Mouse (Mus musculus) stomach, embryonic 14.5 days (tissue): ENCODE measurements at regions not wholly inside any gene's neighbourhood (a gene's known extent, or its start where the extent isn't known, plus 50 kb on each side); places are given as distances from the start of the nearest gene placed in this dataset.

Experiments used
- ATAC-seq: fragments of 200-750 bp; cut with Nextera tagmentation; 2 replicates; pipeline ENCODE4 v1.8.0; 2017; ENCODE audit warnings: low read depth, moderate TSS enrichment; ENCODE audit not compliant: insufficient number of reproducible peaks, insufficient read depth, low FRiP score
- H3K27ac ChIP-seq: fragments of 300-500 bp; sonication (generic); 2 replicates; pipeline ENCODE4 v1.5.1; 2014; ENCODE audit warnings: mild to moderate bottlenecking, low read length, moderate library complexity, mixed read lengths
- H3K27me3 ChIP-seq: fragments of 300-500 bp; sonication (generic); 2 replicates; pipeline ENCODE4 v1.6.1; 2014; ENCODE audit warnings: low read length, control low read depth, mixed read lengths; ENCODE audit not compliant: control insufficient read depth, insufficient read depth
- H3K36me3 ChIP-seq: fragments of 300-500 bp; sonication (generic); 2 replicates; pipeline ENCODE4 v1.6.1; 2014; ENCODE audit warnings: mild to moderate bottlenecking, control low read depth, low read length, moderate library complexity, mixed read lengths; ENCODE audit not compliant: control insufficient read depth, insufficient read depth
- H3K4me1 ChIP-seq: fragments of 300-500 bp; sonication (generic); 2 replicates; pipeline ENCODE4 v1.6.1; 2014; ENCODE audit warnings: low read length, control low read depth, mixed read lengths; ENCODE audit not compliant: control insufficient read depth, insufficient read depth
- H3K4me2 ChIP-seq: fragments of 300-500 bp; sonication (generic); replicated peaks from 2 replicates; pipeline ENCODE4 v1.6.1; 2014; ENCODE audit warnings: low read depth, low read length, control low read depth
- H3K4me3 ChIP-seq: fragments of 300-500 bp; sonication (generic); 2 replicates; pipeline ENCODE4 v1.5.1; 2014; ENCODE audit warnings: low read depth, low read length, control low read depth
- H3K9ac ChIP-seq: fragments of 300-500 bp; sonication (generic); replicated peaks from 2 replicates; pipeline ENCODE4 v1.6.1; 2014; ENCODE audit warnings: low read depth, mild to moderate bottlenecking, control low read depth, low read length, moderate library complexity, mixed read lengths
- H3K9me3 ChIP-seq: fragments of 300-500 bp; sonication (generic); 2 replicates; pipeline ENCODE4 v1.6.1; 2016; ENCODE audit warnings: low read depth, low read length, control low read depth; ENCODE audit not compliant: control insufficient read depth
- WGBS: fragments of 180-500 bp; shearing (Covaris S2); extraction: QIAGEN DNeasy Blood & Tissue Kit; methylation state at CpG from one replicate; pipeline ENCODE4 v1.1.7; 2014; 5-methylcytosine and 5-hydroxymethylcytosine counted together

- Histone ChIP-seq H3K4me2 (no peak overlapping the region), H3K4me3 (no peak overlapping the region), H3K9me3 (no peaks in the 10 kb centered on the region), H3K36me3 (no peaks in the 10 kb centered on the region), H3K9ac (no peak overlapping the region), H3K4me1 (no peaks in the 10 kb centered on the region), H3K27me3 (no peaks in the 10 kb centered on the region), H3K27ac (no peak overlapping the region)
- no peak for ATAC-seq
- WGBS = 66% methylated on average over 2 of the region's 2 CpGs
These were observed 592.2 kb upstream of the Slit2 start for GRCm38 (mm10) chr5:47390735-47391134.

- no peak for ATAC-seq
- H3K4me1 ChIP-seq = no peaks in the 10 kb centered on the region
- H3K27me3 ChIP-seq = no peaks in the 10 kb centered on the region
- H3K9ac ChIP-seq = no peak overlapping the region
- 75% methylated on average over 9 of the region's 9 CpGs for WGBS
- no peak overlapping the region for H3K4me2 ChIP-seq
- H3K27ac ChIP-seq = no peak overlapping the region
- no peaks in the 10 kb centered on the region for H3K36me3 ChIP-seq
- H3K9me3 ChIP-seq = no peaks in the 10 kb centered on the region
- H3K4me3 ChIP-seq = no peak overlapping the region
These were observed 586.1 kb upstream of the Slit2 start for GRCm38 (mm10) chr5:47396874-47397273.

- H3K36me3 ChIP-seq = no peaks in the 10 kb centered on the region
- H3K9me3 ChIP-seq = no peaks in the 10 kb centered on the region
- H3K4me1 ChIP-seq = no peaks in the 10 kb centered on the region
- H3K4me2 ChIP-seq = no peak overlapping the region
- no peak overlapping the region for H3K27ac ChIP-seq
- H3K4me3 ChIP-seq = no peak overlapping the region
- H3K27me3 ChIP-seq = no peaks in the 10 kb centered on the region
- no peak for ATAC-seq
- 61% methylated on average over 2 of the region's 2 CpGs for WGBS
- no peak overlapping the region for H3K9ac ChIP-seq
These were observed 561.0 kb upstream of the Slit2 start for GRCm38 (mm10) chr5:47421916-47422315.

- H3K27ac ChIP-seq = no peak overlapping the region
- H3K9ac ChIP-seq = no peak overlapping the region
- H3K9me3 ChIP-seq = no peaks in the 10 kb centered on the region
- no peaks in the 10 kb centered on the region for H3K27me3 ChIP-seq
- H3K4me3 ChIP-seq = no peak overlapping the region
- no peak for ATAC-seq
- WGBS = 94% methylated on average over 4 of the region's 4 CpGs
- H3K4me1 ChIP-seq = 0 out of 2 replicates have a peak, but pooled peaks cover 2% of the 10 kb centered on the region
- H3K4me2 ChIP-seq = no peak overlapping the region
- H3K36me3 ChIP-seq = no peaks in the 10 kb centered on the region
These were observed 556.9 kb upstream of the Slit2 start for GRCm38 (mm10) chr5:47426040-47426439.

GRCm38 (mm10) chr5:47426467-47426866, 556.5 kb upstream of the Slit2 start:
- 0 out of 2 replicates have a peak, but pooled peaks cover 2% of the 10 kb centered on the region for H3K4me1 ChIP-seq
- H3K9ac ChIP-seq = no peak overlapping the region
- H3K9me3 ChIP-seq = no peaks in the 10 kb centered on the region
- no peak overlapping the region for H3K4me3 ChIP-seq
- ATAC-seq = no peak
- H3K27ac ChIP-seq = no peak overlapping the region
- H3K4me2 ChIP-seq = no peak overlapping the region
- H3K27me3 ChIP-seq = no peaks in the 10 kb centered on the region
- H3K36me3 ChIP-seq = no peaks in the 10 kb centered on the region
- 75% methylated on average over 6 of the region's 6 CpGs for WGBS

- Histone ChIP-seq H3K9me3 (no peaks in the 10 kb centered on the region), H3K27me3 (no peaks in the 10 kb centered on the region), H3K4me2 (no peak overlapping the region), H3K36me3 (no peaks in the 10 kb centered on the region), H3K27ac (no peak overlapping the region), H3K9ac (no peak overlapping the region), H3K4me3 (no peak overlapping the region), H3K4me1 (0 out of 2 replicates have a peak, but pooled peaks cover 2% of the 10 kb centered on the region)
- WGBS = 43% methylated on average over 10 of the region's 10 CpGs
- ATAC-seq = no peak
These were observed 553.4 kb upstream of the Slit2 start for GRCm38 (mm10) chr5:47429217-47430172.

GRCm38 (mm10) chr5:47431599-47432328, 551.2 kb upstream of the Slit2 start:
- 26% methylated on average over 5 of the region's 5 CpGs for WGBS
- Histone ChIP-seq H3K4me2 (no peak overlapping the region), H3K9me3 (no peaks in the 10 kb centered on the region), H3K27ac (no peak overlapping the region), H3K36me3 (no peaks in the 10 kb centered on the region), H3K9ac (no peak overlapping the region), H3K4me3 (no peak overlapping the region), H3K4me1 (0 out of 2 replicates have a peak, but pooled peaks cover 2% of the 10 kb centered on the region), H3K27me3 (no peaks in the 10 kb centered on the region)
- ATAC-seq = no peak

- H3K27me3 ChIP-seq = no peaks in the 10 kb centered on the region
- H3K4me3 ChIP-seq = no peak overlapping the region
- H3K4me1 ChIP-seq = no peaks in the 10 kb centered on the region
- WGBS = 54% methylated on average over 3 of the region's 3 CpGs
- no peaks in the 10 kb centered on the region for H3K9me3 ChIP-seq
- no peak overlapping the region for H3K27ac ChIP-seq
- H3K36me3 ChIP-seq = no peaks in the 10 kb centered on the region
- no peak overlapping the region for H3K9ac ChIP-seq
- no peak overlapping the region for H3K4me2 ChIP-seq
- ATAC-seq = no peak
These were observed 546.5 kb upstream of the Slit2 start for GRCm38 (mm10) chr5:47436455-47436854.
